Mouse (Mus musculus) frontal cortex, adult (tissue): ENCODE measurements around the gene Sowahb.

Source experiments
- ATAC-seq: cut with Nextera tagmentation; 2 replicates; pipeline ENCODE4 v1.9.2; 2017; ENCODE audit warnings: mild to moderate bottlenecking, moderate library complexity, mixed read lengths; ENCODE audit not compliant: low TSS enrichment

Gene Sowahb

DNA sequence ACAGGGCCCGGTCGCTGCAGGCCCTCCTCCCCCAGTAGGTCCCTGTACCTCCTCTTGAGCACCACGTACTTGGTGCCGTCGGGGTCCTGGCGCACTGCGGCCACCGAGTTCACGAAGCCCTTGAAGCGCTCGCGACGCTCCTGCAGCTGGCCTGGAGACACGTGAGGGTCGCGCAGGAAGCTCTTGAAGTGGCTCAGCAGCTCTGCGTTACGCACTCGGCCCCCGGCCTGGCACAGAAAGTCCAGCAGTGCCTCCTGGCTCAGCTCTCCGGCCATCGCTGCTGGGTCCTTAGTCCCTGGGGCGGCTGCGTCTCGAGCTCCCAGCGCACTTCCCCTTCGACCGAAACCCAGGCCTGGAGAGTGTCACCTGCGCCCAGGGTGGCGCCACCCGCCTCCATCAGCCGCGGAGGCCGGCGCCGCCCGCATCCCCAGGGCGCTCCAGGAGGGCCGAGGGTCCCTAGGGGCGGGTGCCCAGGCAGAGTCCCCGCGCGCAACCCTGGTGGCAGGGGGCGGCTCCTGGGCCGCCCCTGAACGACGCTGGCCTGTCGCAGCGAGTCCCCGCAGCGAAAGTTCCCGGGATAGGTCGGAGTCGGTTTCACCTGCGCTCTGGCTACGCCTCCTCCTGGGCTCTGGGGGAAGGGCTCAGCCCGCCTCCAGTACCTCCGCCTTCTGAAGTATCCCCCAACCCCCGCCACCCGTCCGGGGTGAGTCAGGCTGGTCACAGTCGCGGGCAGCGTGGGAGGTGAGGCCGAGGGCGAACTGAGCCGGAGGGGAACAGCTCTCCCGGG lies at the start of gene Sowahb:
TSS of gene Sowahb (minus strand) at position 439 of the 787 bp plus-strand sequence.
- peak; percentile 52 for ATAC-seq

- ATAC-seq = peak; percentile 47
Observed at GRCm38 (mm10) chr5:93093638-93094527, 49.1 kb upstream of the Sowahb start.

DNA sequence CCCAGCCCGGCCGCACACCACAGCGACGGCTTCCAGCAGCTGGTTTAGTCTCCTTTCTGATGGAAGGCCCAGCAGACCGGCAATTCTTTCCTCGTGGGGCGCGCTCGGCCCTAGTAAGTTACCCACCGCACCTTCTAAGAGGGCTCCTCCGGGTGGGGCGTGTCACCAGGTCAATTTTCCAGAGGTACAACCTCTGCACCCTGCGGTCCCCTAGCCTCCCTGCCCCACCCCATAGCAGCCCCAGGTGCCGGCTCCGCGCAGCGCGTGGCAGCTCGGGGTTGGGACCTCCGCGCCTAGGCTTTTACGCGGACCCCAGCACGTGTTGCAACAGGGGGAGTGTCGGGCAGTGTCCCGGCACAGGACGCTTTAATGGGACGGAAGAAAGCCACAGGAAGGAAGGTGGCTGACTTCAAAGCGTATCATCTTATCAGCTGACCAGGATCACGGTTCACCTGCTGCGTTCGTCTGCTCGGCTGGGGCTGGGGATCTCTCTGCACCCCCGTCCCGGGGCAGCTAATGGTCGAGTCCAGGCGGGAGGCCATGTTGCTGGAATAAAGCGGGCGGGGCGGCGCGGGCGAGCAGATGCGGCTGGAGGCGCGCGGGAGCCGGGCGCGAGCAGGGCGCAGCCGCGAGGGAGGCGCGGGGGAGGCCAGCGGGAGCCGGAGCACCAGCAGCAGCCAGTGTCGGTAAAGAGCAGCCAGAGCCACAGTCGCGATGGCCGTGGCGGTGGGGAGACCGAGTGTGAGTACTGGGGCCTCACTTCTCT lies 48.2 kb upstream of the Sowahb start, which contains the start of gene Sept11:
TSS of gene Sept11 (plus strand) at position 581 of the 766 bp plus-strand sequence.
- ATAC-seq = peak; percentile 79

- peak; percentile 36 for ATAC-seq
Observed at GRCm38 (mm10) chr5:93092147-93092781, 47.4 kb upstream of the Sowahb start.

DNA sequence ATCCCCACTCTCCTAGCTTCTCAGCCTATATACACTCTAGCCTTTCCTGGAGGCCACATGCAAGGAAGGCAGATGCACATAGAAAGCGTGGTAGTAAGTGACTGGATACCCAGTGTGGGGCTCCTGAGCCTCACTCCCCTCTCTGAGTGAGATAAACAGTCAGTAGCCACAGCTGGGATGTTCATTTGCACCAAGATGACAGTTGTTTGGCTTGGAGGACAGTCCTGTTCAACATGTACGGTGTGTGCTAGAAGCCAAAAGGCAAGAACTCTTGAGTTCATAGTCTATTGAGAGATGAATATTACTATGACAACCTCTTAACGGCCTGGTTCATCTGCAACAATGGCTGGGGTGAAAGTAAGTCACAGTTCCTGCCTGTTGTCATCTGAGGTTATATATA lies 46.4 kb upstream of the Sowahb start:
- ATAC-seq = no peak

GRCm38 (mm10) chr5:93085900-93086299 lies 41.1 kb upstream of the Sowahb start:
- no peak for ATAC-seq

DNA sequence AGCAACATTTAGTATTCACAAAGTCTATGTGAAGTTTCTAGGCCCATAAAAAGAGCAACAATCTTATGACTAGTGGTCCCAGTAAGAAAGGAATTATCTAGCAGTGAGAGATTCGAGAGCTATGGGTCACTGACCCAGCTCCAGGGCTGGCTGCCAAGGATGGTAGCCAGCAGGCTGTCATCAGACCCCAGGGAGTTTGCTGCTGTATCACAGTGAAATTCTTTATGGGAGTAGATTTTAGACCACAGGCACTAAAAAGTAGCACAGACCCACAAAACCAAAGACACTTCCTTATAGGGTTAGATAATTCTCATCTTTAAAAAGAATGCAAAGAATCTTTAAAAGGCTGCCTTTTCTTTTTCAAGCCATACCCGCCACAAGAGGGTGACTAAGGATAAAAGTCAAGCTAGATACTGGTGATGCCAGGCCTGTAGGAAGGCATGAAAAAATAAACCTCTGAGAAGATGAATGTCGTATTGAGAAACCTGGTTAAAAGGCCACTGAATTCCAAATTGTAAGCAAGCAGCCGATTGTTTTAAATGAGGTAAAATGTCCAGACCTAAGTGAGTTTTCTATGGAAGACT lies 40.3 kb upstream of the Sowahb start:
- ATAC-seq = peak; percentile 87

DNA sequence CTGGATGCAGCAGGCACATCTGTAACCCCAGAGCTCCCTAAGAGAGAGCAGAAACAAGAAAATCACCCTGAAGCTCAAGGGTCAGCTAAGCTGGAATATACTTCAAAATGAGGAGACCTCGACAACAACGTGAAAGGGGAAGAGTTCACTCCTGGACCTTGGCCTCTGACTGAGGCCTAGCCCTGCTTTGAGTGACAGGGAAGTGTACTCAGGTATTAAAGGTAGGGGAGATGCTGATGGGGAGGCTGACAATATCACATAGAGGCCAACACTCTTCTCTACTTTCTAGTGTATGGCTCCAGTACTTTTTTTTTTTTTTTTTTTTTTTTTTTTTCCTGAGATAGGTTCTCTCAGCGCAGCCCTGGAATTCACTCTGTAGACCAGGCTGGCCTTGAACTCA lies 34.8 kb upstream of the Sowahb start:
- no peak for ATAC-seq

DNA sequence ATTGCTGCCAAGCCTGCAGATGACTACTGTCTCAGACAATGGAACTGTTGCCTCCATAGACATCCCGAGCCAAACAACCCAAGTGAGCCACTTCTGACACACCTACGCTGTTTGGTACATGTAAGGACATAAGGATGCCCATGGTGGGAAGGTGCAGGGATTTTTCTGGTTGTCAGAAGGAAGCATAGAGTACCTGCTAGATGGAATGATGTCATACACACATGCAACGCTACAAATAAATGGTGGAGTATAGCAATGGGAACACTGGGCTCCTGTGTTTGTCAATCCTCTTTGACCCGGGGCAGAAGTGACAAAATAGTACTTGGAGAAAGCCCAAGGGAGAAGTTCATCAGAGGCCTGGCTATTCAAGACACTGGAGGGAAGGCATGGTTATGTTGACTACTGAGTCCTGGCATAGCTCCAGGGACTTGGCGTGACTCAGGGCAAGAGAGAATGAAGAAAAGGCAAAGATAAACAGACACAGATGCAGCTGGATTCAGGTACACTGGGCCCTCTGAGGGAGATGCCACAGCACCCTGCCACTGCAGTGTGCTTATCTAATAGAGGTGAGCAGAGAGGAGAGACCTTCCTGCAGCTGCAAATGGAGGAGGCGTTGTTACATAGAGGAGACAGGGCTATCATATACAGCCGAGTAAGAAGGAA lies 33.0 kb upstream of the Sowahb start:
- ATAC-seq = no peak

DNA sequence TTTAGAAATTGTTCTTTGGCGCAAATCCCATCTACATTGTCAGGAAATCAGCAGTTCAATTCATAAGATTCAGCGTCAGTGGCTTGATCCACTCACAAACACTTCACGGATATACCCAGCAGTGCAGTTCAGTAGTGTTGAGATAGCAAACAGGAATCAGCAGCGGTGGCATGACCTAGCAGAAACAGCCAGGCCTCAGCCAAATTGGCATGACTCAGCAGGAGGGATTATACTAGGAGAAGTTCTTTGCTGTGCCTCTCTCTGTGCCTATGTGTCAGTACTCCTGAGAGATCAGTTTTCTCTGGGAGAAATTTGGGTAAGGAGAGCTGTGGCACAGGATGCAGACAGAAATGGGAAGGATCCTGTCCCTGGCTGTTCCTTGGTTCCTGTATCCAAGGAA lies 16.0 kb upstream of the Sowahb start:
- ATAC-seq = no peak

DNA sequence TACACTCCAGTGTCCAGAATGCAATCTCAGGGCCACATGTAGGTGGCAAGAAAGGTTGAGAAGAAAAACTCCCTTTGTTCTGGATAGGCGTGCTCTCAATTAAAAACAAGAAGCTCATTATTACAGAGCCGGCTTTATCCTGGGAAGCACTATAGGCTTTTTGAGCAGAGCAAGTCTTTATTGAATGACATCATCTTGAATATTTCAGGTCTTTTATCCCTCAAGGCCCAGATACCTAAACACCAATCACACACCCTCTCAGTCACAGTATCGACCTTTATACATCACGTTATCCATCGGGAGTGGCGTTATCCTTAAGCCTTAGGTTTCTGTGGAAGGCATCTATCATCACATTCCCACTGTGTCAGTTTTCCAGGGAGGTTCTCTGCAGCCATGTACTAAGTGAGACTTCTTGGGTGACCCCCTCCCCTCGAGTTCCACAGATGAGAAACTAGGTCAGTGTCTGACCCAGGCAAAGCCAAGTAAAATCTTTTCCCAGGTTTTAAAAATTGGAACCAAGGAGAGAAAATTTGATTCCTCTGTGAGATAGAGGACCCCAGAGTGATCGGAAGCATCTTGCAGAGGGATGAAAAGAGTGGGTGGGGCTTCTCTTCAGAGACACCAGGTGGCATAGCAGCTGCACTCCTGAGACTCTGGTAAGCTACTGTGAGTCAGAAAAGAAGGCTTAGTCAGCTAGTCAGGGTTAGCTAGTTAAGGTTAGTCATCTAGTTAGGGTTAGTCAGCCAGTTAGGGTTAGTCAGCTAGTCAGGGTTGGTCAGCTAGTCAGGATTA lies 9.0 kb upstream of the Sowahb start:
- peak; percentile 81 for ATAC-seq

DNA sequence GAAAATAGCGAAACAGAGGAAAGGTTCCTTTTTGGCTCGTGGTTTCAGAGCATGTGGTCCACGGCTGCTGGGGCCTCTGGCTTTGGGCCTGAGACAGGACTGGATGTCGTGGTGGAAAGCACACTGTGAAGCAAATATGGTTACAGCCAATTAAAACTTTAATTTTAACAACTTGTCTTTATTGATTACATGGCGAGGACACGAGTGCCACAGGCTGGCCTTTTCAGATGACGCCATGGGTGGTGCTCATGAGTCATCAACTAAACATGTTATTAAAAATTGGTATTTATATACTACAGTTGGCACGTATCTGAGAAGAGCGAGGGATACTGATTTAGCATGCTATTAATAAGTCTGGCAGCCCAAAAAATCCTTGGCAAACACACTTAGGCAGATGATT lies 7.1 kb upstream of the Sowahb start:
- no peak for ATAC-seq

DNA sequence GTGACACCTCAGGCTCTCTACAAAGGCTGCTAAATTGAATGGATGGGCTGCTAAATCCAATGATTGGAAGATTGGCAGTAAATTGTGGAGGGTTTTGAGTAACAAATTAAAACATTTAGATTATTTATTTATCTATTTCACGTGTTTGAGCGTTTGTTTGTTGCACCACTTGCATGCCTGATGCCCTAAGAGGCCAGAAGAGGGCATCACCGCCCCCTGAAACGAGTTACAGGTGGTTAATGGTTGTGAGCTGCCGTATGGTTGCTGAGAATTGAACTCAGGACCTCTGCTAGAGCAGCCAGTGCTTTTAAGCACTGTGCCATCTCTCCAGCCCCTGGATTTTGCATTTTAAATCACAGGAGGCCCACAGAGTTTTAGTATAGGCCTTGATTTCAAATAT lies 6.2 kb upstream of the Sowahb start:
- ATAC-seq = no peak

GRCm38 (mm10) chr5:93049971-93050370 lies 5.1 kb upstream of the Sowahb start:
- ATAC-seq = no peak

DNA sequence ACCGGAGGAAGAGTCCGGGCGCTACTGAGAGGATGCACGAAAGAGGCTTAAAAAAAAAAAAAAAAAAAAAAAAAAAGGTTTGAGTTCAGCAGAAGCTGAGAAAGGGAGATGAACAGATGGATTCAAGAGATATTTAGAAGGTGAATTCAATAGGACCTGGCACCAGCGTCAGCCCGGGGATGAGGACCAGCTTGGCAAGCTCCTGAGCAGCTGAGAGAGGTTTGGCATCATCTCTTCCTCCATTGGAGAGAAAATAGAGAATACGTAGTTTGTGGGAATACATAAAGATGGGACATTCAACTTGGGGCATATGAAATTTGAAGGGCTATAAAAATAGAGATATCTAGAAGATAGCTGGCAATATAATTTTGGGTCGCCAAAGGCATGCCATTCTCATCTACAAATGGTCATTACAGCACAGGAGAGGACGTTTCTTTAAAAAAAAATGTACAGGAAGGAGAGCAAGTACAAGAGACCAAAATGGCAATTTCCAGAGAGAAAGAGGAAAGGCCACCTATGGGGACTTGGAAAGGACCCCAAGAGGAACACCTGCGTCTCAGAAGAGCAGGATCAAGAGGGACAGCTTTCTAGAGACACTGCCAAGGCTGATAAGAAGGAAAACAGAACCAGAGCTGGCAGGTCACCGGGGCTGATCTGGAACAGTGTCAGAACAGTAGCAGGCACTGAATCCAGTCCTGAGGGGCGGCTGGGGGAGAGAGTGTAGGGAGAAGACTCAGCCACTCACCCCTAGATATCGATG lies 3.8 kb upstream of the Sowahb start:
- ATAC-seq = no peak

- ATAC-seq = peak; percentile 5; the same call in 1 of the 2 replicates
Observed at GRCm38 (mm10) chr5:93046306-93046845, 1.6 kb upstream of the Sowahb start.

- no peak for ATAC-seq
Observed at GRCm38 (mm10) chr5:93045371-93045714, 521 bp upstream of the Sowahb start.

GRCm38 (mm10) chr5:93043688-93044583 lies 886 bp downstream of the Sowahb start:
- peak; percentile 13; the same call in 1 of the 2 replicates for ATAC-seq
